Mouse (Mus musculus): ENCODE measurements around the gene 2210418O10Rik.
"Not testable (repeated sequence)": the region's sequence is repeated elsewhere in the genome, so short reads cannot be mapped to it uniquely, and the experiment has no call there.

The 2210418O10Rik gene
- long read RNA-seq, experiment 1, partial matches to known transcripts, result 4 of 4 reads
- long read RNA-seq, experiment 1, other reads (novel, unspliced or antisense), result 0 of 4 reads
- long read RNA-seq, experiment 2, result 0 reads

DNA sequence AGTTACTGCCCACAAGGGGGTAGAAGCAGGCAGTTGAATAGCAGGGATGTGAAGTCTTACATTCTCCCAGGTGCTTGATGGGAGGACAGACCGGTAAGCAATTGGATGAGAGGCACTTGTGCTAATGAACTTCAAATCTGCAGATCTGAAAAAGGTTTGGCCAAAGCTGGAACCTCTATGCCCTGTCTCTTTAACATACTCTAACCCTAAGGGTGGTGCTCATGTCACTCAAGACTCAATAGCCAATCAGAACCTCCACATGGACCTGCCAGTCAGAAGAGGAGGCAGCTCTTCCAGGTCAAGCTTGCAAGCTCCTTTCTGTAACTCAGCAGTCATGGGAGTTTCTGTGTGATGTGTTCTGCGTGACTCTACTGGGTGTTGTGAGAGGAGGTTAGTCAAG lies at the start of gene 2210418O10Rik:
Gene 2210418O10Rik (plus strand): TSS at position 301 of the 400 bp plus-strand sequence.
- intact Hi-C loops (cut with DNase I), result not testable (repeated sequence)

DNA sequence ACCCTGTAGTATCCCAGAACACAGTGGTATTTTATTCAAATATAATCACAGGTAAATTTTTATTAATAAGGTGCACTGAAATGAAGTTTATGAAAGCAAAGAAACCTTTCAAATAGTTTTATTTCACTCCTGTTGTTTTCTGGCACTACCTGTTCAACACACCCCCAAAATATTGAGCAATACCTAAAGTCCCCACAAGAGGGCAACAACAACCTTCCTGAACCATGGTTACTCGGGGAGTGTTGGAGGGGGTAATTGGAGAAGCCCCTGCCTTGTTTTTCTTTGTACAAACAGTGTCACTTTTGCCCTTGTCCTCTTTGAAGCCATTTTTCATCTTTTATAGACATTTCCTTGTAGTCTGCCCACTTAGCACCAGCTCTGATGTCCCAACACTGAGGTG lies 22.1 kb downstream of the 2210418O10Rik start:
- intact Hi-C loops (cut with DNase I), result not testable (repeated sequence)
